Mouse (Mus musculus): Measurements from ENCODE around the gene P4htm. TPM values are rescaled to one million over a fixed set of nuclear protein-coding genes. Genes with fewer than 3 reads are reported as not detected.

P4htm gene
- polyA plus RNA-seq (2015; fragmentation: Nextera tagmentation; extraction: Ambion mirVana), result 1.7 and 2.4 TPM in 2 replicates

DNA sequence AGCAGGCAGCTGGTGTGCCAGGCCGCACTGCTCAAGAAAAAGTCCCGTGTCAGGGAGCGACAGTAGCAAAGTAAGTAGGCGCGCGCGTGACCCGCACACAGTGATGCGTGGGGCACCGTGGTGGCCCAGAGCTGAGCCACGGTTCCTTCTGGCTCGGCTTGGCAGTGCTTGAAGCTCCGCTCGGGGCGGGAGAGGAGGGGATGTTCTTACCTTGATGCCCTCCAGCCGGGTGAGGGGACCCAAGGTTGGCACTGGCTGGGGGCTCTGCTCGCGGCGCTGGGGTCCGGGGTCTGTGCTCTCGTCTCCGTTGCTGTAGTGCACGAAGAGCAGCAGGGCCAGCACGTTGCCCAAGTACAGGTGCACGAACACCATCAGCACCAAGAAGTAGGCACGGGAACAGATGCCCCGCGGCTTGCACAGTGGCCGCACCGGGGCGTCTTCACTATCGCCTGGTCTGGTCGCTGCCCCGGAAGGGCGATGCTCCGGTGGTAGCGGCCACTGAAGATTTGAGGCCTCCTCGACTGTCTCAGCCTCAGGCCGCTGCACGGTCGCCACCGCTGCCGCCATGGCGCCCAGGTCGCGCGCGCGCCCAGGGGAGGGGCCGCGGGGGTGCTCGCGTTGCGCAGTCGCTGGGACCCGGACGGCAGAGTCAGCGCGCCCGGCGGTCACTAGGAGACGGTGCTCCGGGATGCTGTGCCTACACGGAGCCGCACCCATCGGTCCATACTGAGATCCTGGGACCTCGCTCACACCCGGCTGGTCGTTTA is at the start of gene P4htm:
P4htm (minus strand) TSS at position 670 of the 767 bp plus-strand sequence.

GRCm38 (mm10) chr9:108578545-108579343 is 18.7 kb downstream of the P4htm start, which contains the start of gene Wdr6:
Gene Wdr6, minus strand, starts transcription at chr9:108578739.

GRCm38 (mm10) chr9:108569381-108570206 is 27.9 kb downstream of the P4htm start, which contains the start of gene Dalrd3:
Gene Dalrd3, plus strand, starts transcription at chr9:108569886.

DNA sequence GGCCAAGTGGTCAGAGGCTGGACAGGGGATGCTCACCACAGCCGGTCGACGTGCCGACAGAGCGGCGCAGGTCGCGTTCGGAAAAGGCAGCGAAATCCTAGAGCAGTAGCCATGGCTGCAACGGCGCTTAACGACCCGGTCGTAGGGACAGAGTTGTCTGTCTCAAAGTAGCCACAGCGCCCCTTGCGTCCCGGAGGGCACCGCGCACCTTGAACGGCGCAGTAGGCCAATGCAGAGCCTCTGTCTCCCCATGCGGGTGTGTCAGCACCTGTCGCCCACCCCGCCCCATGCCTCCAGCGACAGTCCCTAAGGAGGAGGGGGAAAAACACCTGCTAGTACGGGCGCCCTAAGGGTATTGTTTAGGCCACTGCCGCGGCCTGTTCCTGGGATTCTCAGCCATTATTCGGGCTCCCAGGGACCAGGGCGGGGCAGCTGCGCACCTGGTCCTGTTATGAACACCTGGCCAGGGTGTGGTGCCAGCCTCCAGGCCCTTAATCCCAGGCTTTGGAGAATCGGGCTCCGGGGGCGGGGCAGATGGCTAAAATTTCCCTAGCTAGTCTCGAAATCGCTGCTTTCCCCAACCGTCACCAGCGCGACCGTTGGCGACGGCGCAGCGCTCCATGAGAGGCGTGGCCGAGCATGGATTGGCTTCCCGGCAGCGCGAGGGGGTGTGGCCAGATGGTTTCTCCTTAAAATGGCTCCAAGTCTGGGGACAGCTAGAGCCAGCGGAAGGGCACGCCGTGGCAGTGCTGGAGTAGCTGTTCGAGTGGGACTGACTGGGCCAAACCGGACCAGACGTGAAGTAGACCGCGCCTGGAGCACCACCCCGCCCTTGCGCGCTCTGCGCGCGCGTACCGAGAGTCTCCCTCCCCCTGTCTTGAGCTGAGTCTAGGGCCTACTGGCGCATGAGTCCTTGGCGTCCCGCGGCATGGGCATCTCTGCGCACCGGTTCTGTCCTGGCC is 30.4 kb downstream of the P4htm start, which contains the start of gene Ndufaf3:
Ndufaf3 (minus strand) TSS at position 620 of the 962 bp plus-strand sequence.

GRCm38 (mm10) chr9:108560227-108560841 is 37.1 kb downstream of the P4htm start, which contains the start of gene Impdh2:
Gene Impdh2, plus strand, starts transcription at chr9:108560286.

MicroRNAs within 50 kb of the gene (microRNA counts, 519-probe panel; counts per million panel counts)
- microRNA mmu-miR-191 (7,075 counts per million, percentile 66 among the panel's probes with 10 or more counts), microRNA mmu-miR-425 (6,148 counts per million, percentile 51 among the panel's probes with 10 or more counts)

Other genes with a start within 250 kb of the P4htm start
- gene Usp4, start 249.8 kb downstream of the P4htm start, polyA plus RNA-seq (2015; fragmentation: Nextera tagmentation; extraction: Ambion mirVana), result 61.2 and 62.7 TPM in 2 replicates
- gene 1700102P08Rik, start 204.9 kb downstream of the P4htm start, polyA plus RNA-seq (2015; fragmentation: Nextera tagmentation; extraction: Ambion mirVana), result 0.54 and 0.85 TPM in 2 replicates
- 0.32 and 0.34 TPM in 2 replicates for gene Ccdc36, start 169.2 kb downstream of the P4htm start, polyA plus RNA-seq (2015; fragmentation: Nextera tagmentation; extraction: Ambion mirVana)
- gene BC048562, start 161.2 kb downstream of the P4htm start, polyA plus RNA-seq (2015; fragmentation: Nextera tagmentation; extraction: Ambion mirVana), result not detected in 2 replicates
- gene Ccdc71, start 137.1 kb downstream of the P4htm start, polyA plus RNA-seq (2015; fragmentation: Nextera tagmentation; extraction: Ambion mirVana), result 20.1 and 25.2 TPM in 2 replicates
- gene Klhdc8b, start 136.1 kb downstream of the P4htm start, polyA plus RNA-seq (2015; fragmentation: Nextera tagmentation; extraction: Ambion mirVana), result 16.0 and 20.4 TPM in 2 replicates
- gene Lamb2, start 117.9 kb downstream of the P4htm start, polyA plus RNA-seq (2015; fragmentation: Nextera tagmentation; extraction: Ambion mirVana), result 8.5 and 13.8 TPM in 2 replicates
- gene Usp19, start 107.1 kb downstream of the P4htm start, polyA plus RNA-seq (2015; fragmentation: Nextera tagmentation; extraction: Ambion mirVana), result 26.9 and 32.9 TPM in 2 replicates
- 66.4 and 70.2 TPM in 2 replicates for gene Qars, start 90.0 kb downstream of the P4htm start, polyA plus RNA-seq (2015; fragmentation: Nextera tagmentation; extraction: Ambion mirVana)
- gene Qrich1, start 80.9 kb downstream of the P4htm start, polyA plus RNA-seq (2015; fragmentation: Nextera tagmentation; extraction: Ambion mirVana), result 44.9 and 46.3 TPM in 2 replicates
- gene Impdh2, start 37.4 kb downstream of the P4htm start, polyA plus RNA-seq (2015; fragmentation: Nextera tagmentation; extraction: Ambion mirVana), result 133 and 142 TPM in 2 replicates
- 35.2 and 36.8 TPM in 2 replicates for gene Ndufaf3, start 30.2 kb downstream of the P4htm start, polyA plus RNA-seq (2015; fragmentation: Nextera tagmentation; extraction: Ambion mirVana)
- gene Dalrd3, start 27.8 kb downstream of the P4htm start, polyA plus RNA-seq (2015; fragmentation: Nextera tagmentation; extraction: Ambion mirVana), result 41.3 and 48.5 TPM in 2 replicates
- gene Wdr6, start 18.9 kb downstream of the P4htm start, polyA plus RNA-seq (2015; fragmentation: Nextera tagmentation; extraction: Ambion mirVana), result 14.2 and 15.7 TPM in 2 replicates
- 29.6 and 33.5 TPM in 2 replicates for gene Arih2, start 51.7 kb upstream of the P4htm start, polyA plus RNA-seq (2015; fragmentation: Nextera tagmentation; extraction: Ambion mirVana)
- 30.9 and 34.3 TPM in 2 replicates for gene Slc25a20, start 64.4 kb upstream of the P4htm start, polyA plus RNA-seq (2015; fragmentation: Nextera tagmentation; extraction: Ambion mirVana)
- gene Prkar2a, start 91.6 kb upstream of the P4htm start, polyA plus RNA-seq (2015; fragmentation: Nextera tagmentation; extraction: Ambion mirVana), result 5.9 and 8.6 TPM in 2 replicates
- 16.3 and 19.8 TPM in 2 replicates for gene Ip6k2, start 186.1 kb upstream of the P4htm start, polyA plus RNA-seq (2015; fragmentation: Nextera tagmentation; extraction: Ambion mirVana)
- gene Nckipsd, start 210.7 kb upstream of the P4htm start, polyA plus RNA-seq (2015; fragmentation: Nextera tagmentation; extraction: Ambion mirVana), result 7.3 and 7.6 TPM in 2 replicates
- gene Celsr3, start 228.7 kb upstream of the P4htm start, polyA plus RNA-seq (2015; fragmentation: Nextera tagmentation; extraction: Ambion mirVana), result 0.73 and 1.3 TPM in 2 replicates